Mouse (Mus musculus) forebrain, embryonic 13.5 days (tissue): Measurements from ENCODE around the gene Cdk2ap1. TPM values are rescaled to one million over a fixed set of nuclear protein-coding genes. Genes with fewer than 3 reads are reported as not detected.
"Not testable (repeated sequence)": the region's sequence is repeated elsewhere in the genome, so short reads cannot be mapped to it uniquely, and the experiment has no call there.

Source experiments
- ATAC-seq: fragments of 200-750 bp; cut with Nextera tagmentation; 2 replicates; pipeline ENCODE4 v1.8.0; 2017
- H3K27ac ChIP-seq: fragments of 300-500 bp; sonication (generic); 2 replicates; pipeline ENCODE4 v1.5.1; 2015; ENCODE audit warnings: inconsistent platforms, mild to moderate bottlenecking, moderate library complexity
- H3K27me3 ChIP-seq: fragments of 300-500 bp; sonication (generic); 2 replicates; pipeline ENCODE4 v1.6.1; 2015; ENCODE audit warnings: mild to moderate bottlenecking, inconsistent platforms
- H3K36me3 ChIP-seq: fragments of 300-500 bp; sonication (generic); 2 replicates; pipeline ENCODE4 v1.6.1; 2015; ENCODE audit warnings: mild to moderate bottlenecking, inconsistent platforms; ENCODE audit not compliant: poor library complexity, severe bottlenecking
- H3K4me1 ChIP-seq: fragments of 300-500 bp; sonication (generic); 2 replicates; pipeline ENCODE4 v1.6.1; 2015; ENCODE audit warnings: inconsistent platforms
- H3K4me2 ChIP-seq: fragments of 300-500 bp; sonication (generic); 2 replicates; pipeline ENCODE4 v1.6.1; 2015; ENCODE audit warnings: inconsistent platforms, mild to moderate bottlenecking, moderate library complexity
- H3K4me3 ChIP-seq: fragments of 300-500 bp; sonication (generic); 2 replicates; pipeline ENCODE4 v1.5.1; 2015; ENCODE audit warnings: mild to moderate bottlenecking, inconsistent platforms
- H3K9ac ChIP-seq: fragments of 300-500 bp; sonication (generic); 2 replicates; pipeline ENCODE4 v1.6.1; 2015; ENCODE audit warnings: mild to moderate bottlenecking, inconsistent platforms
- H3K9me3 ChIP-seq: fragments of 300-500 bp; sonication (generic); replicated peaks from 2 replicates; pipeline ENCODE4 v1.6.1; 2016; ENCODE audit warnings: inconsistent platforms
- WGBS: fragments of 180-500 bp; shearing (Covaris S2); methylation state at CpG from one replicate; pipeline ENCODE4 v1.1.7; 2015; 5-methylcytosine and 5-hydroxymethylcytosine counted together
- polyA plus RNA-seq: library from polyadenylated mRNA; unstranded; fragments of >200 nt; fragmentation: Nextera tagmentation; extraction: Ambion mirVana; gene quantifications from 2 replicates; pipeline ENCODE4 v1.2.1, GENCODE M21; 2015

Cdk2ap1 gene
- polyA plus RNA-seq, 1 experiment from 2014 or later = 78.9 TPM

GRCm38 (mm10) chr5:124342897-124343296 is 20.0 kb downstream of the Cdk2ap1 start:
- Histone ChIP-seq H3K4me1 (peaks cover 26% of the 10 kb centered on the region), H3K36me3 (peaks cover 40% of the 10 kb centered on the region), H3K9me3 (no peaks in the 10 kb centered on the region), H3K27me3 (no peaks in the 10 kb centered on the region), H3K9ac (no peak overlapping the region), H3K4me2 (no peak overlapping the region), H3K27ac (peak overlapping the region; percentile 40), H3K4me3 (no peak overlapping the region)
- 79% methylated on average over 8 of the region's 8 CpGs for WGBS
- no peak for ATAC-seq

GRCm38 (mm10) chr5:124341753-124342339 is 21.0 kb downstream of the Cdk2ap1 start:
- 71% methylated on average over 6 of the region's 6 CpGs for WGBS
- Histone ChIP-seq H3K36me3 (peaks cover 36% of the 10 kb centered on the region), H3K4me1 (peaks cover 36% of the 10 kb centered on the region)
- ATAC-seq = 0 out of 2 replicates have a peak, but pooled peaks have one; percentile 22
- H3K27me3 ChIP-seq, H3K4me2 ChIP-seq, H3K9ac ChIP-seq, H3K9me3 ChIP-seq, H3K27ac ChIP-seq, H3K4me3 ChIP-seq: not testable (repeated sequence)

- Histone ChIP-seq H3K27ac (peak overlapping the region; percentile 83), H3K4me1 (peaks cover 58% of the 10 kb centered on the region), H3K4me3 (no peak overlapping the region), H3K36me3 (peaks cover 11% of the 10 kb centered on the region), H3K9me3 (no peaks in the 10 kb centered on the region), H3K27me3 (no peaks in the 10 kb centered on the region), H3K4me2 (no peak overlapping the region), H3K9ac (0 out of 2 replicates have a peak overlapping the region, but pooled peaks have one; percentile 30)
- WGBS = 88% methylated on average over 8 of the region's 8 CpGs
- ATAC-seq = no peak
Measured at GRCm38 (mm10) chr5:124338791-124339190, 24.1 kb downstream of the Cdk2ap1 start.

DNA sequence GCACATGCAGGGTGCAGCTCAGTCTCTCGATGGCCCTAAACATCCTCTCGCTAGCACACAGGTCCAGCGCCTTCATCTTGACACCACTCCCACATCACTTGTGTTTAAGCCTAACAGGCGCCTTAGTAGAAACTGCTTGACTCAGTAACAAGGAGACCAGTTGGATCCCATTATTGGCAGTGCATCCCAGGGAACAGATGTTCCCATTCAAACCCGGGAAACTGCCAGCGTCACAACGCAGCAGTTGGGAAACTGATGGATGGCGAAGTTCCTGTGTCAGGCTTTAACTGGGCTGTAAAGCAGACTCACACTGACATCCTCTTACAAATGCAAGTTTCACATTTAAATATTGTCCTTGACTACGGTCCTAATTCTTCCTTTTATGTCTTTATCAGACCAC is 25.0 kb downstream of the Cdk2ap1 start:
- ATAC-seq = peak; percentile 42
- Histone ChIP-seq H3K9ac (no peak overlapping the region), H3K36me3 (peaks cover 6% of the 10 kb centered on the region), H3K27me3 (no peaks in the 10 kb centered on the region), H3K4me2 (no peak overlapping the region), H3K9me3 (no peaks in the 10 kb centered on the region), H3K4me3 (no peak overlapping the region), H3K4me1 (peaks cover 63% of the 10 kb centered on the region), H3K27ac (peak overlapping the region; percentile 83)
- 59% methylated on average over 9 of the region's 9 CpGs for WGBS

- H3K27me3 ChIP-seq = no peaks in the 10 kb centered on the region
- H3K9ac ChIP-seq = no peak overlapping the region
- peak overlapping the region; percentile 83 for H3K27ac ChIP-seq
- H3K4me3 ChIP-seq = no peak overlapping the region
- no peak for ATAC-seq
- peaks cover 6% of the 10 kb centered on the region; the same call in 1 of the 2 replicates for H3K36me3 ChIP-seq
- H3K9me3 ChIP-seq = no peaks in the 10 kb centered on the region
- WGBS = 86% methylated on average over 9 of the region's 9 CpGs
- no peak overlapping the region for H3K4me2 ChIP-seq
- H3K4me1 ChIP-seq = peaks cover 63% of the 10 kb centered on the region
Measured at GRCm38 (mm10) chr5:124337103-124337502, 25.8 kb downstream of the Cdk2ap1 start.

DNA sequence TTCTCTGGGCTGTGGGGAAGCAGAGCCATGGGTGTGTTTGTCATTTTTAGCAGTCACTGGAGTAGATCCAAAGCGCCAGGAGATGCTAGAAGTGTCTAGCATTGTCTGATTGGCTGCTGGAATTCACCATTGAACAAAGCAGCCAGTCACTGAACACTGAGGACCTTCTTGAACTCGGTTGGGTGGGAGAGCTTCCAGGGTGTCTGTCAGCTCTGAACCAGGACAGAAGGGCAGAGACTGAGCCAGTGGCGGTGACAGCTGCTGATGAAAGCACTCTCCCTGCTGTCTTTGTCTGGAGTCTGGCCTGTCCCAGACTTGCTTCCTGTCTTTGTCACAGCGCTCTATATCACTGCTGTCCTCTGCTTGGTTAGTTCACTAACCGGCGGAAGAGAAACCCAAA is 28.5 kb downstream of the Cdk2ap1 start:
- Histone ChIP-seq H3K4me3 (no peak overlapping the region), H3K4me2 (no peak overlapping the region), H3K27me3 (no peaks in the 10 kb centered on the region), H3K9me3 (no peaks in the 10 kb centered on the region), H3K27ac (peak overlapping the region; percentile 92), H3K4me1 (peaks cover 54% of the 10 kb centered on the region), H3K36me3 (peaks cover 5% of the 10 kb centered on the region; the same call in 1 of the 2 replicates), H3K9ac (peak overlapping the region; percentile 3; the same call in 1 of the 2 replicates)
- WGBS = 31% methylated on average over 6 of the region's 6 CpGs
- peak; percentile 90 for ATAC-seq

- no peak overlapping the region for H3K9ac ChIP-seq
- H3K36me3 ChIP-seq = no peaks in the 10 kb centered on the region
- no peak overlapping the region for H3K4me3 ChIP-seq
- no peaks in the 10 kb centered on the region for H3K9me3 ChIP-seq
- no peak overlapping the region for H3K4me2 ChIP-seq
- H3K27me3 ChIP-seq = no peaks in the 10 kb centered on the region
- H3K27ac ChIP-seq = no peak overlapping the region
- H3K4me1 ChIP-seq = peaks cover 40% of the 10 kb centered on the region
- WGBS = 90% methylated on average over 6 of the region's 6 CpGs
- ATAC-seq = no peak
Measured at GRCm38 (mm10) chr5:124330086-124330485, 32.8 kb downstream of the Cdk2ap1 start.

GRCm38 (mm10) chr5:124327510-124328364 is 35.1 kb downstream of the Cdk2ap1 start, which contains the start of the genes Mphosph9 and 2810006K23Rik:
TSS of gene Mphosph9 (minus strand) at chr5:124327972.
TSS of gene 2810006K23Rik (plus strand) at chr5:124328089.
- Histone ChIP-seq H3K27me3 (no peaks in the 10 kb centered on the region), H3K36me3 (peaks cover 18% of the 10 kb centered on the region), H3K4me3 (peak within 1 kb of the TSS; percentile 61), H3K4me2 (peak within 1 kb of the TSS; percentile 90), H3K27ac (peak within 1 kb of the TSS; percentile 97), H3K9me3 (no peaks in the 10 kb centered on the region), H3K9ac (peak within 1 kb of the TSS; percentile 86), H3K4me1 (peaks cover 22% of the 10 kb centered on the region)
- WGBS = under 1% methylated on average over 72 of the region's 72 CpGs
- ATAC-seq = peak; percentile 98

- Histone ChIP-seq H3K4me3 (peak overlapping the region; percentile 61), H3K27ac (peak overlapping the region; percentile 97), H3K36me3 (peaks cover 26% of the 10 kb centered on the region), H3K9me3 (no peaks in the 10 kb centered on the region), H3K4me1 (peaks cover 22% of the 10 kb centered on the region), H3K27me3 (no peaks in the 10 kb centered on the region), H3K9ac (peak overlapping the region; percentile 86), H3K4me2 (peak overlapping the region; percentile 90)
- no peak for ATAC-seq
- 2% methylated on average over 8 of the region's 8 CpGs for WGBS
Measured at GRCm38 (mm10) chr5:124326829-124327228, 36.1 kb downstream of the Cdk2ap1 start.

DNA sequence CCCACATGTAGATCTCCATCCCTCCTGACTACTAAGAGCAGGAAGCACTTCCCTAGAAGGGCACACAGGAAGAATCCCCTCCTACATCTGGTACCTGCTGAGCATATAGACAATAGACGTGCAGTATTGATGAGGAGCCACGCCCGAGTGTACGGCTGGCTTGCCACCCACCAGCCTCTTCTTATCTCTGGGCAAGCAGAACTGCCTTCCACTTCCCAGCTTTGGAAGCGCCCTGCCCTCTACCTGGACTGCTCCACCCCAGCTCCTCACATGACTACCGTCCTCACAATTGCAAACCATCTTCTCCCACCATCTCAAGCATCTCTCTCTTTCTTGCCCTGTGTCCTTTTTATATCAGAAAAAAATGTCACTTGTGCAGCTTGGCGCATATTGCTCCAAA is 45.2 kb downstream of the Cdk2ap1 start:
- H3K36me3 ChIP-seq = peaks cover 83% of the 10 kb centered on the region
- H3K27ac ChIP-seq = no peak overlapping the region
- H3K9me3 ChIP-seq = no peaks in the 10 kb centered on the region
- no peaks in the 10 kb centered on the region for H3K27me3 ChIP-seq
- no peak overlapping the region for H3K9ac ChIP-seq
- 91% methylated on average over 7 of the region's 7 CpGs for WGBS
- no peak overlapping the region for H3K4me3 ChIP-seq
- no peak for ATAC-seq
- H3K4me2 ChIP-seq = no peak overlapping the region
- no peaks in the 10 kb centered on the region for H3K4me1 ChIP-seq

- no peak for ATAC-seq
- Histone ChIP-seq H3K4me3 (no peak overlapping the region), H3K9me3 (peaks cover 4% of the 10 kb centered on the region), H3K36me3 (peaks cover 84% of the 10 kb centered on the region), H3K4me2 (no peak overlapping the region), H3K9ac (no peak overlapping the region), H3K27ac (no peak overlapping the region), H3K27me3 (no peaks in the 10 kb centered on the region), H3K4me1 (no peaks in the 10 kb centered on the region)
- 88% methylated on average over 11 of the region's 11 CpGs for WGBS
Measured at GRCm38 (mm10) chr5:124315941-124316340, 46.9 kb downstream of the Cdk2ap1 start.

DNA sequence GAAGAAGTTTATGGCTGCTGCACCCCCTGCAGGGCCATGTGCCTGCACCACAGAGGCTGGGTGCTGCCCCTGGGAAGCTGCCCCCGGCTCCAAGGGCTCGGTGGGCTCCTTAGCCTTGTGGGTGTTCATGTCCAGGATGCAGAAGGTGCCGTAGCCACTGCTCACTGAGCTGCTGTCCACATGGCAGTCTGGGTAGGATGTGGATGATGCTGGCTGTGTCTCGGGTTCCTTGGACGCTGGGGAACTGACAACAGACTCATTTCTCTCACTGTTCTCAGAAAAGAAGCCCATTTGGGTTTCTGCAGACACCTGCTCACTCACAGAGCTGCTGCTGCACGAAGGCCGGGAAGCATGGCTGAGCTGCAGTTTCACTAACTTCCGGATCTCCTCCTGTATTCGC is 47.4 kb downstream of the Cdk2ap1 start:
- 90% methylated on average over 9 of the region's 9 CpGs for WGBS
- Histone ChIP-seq H3K4me2 (no peak overlapping the region), H3K27me3 (no peaks in the 10 kb centered on the region), H3K9ac (no peak overlapping the region), H3K9me3 (peaks cover 4% of the 10 kb centered on the region), H3K36me3 (peaks cover 84% of the 10 kb centered on the region), H3K4me1 (no peaks in the 10 kb centered on the region), H3K27ac (no peak overlapping the region), H3K4me3 (no peak overlapping the region)
- ATAC-seq = no peak
